Mouse (Mus musculus) myocyte (in vitro differentiated cells): ENCODE data around the gene Sppl3. TPM values are rescaled to one million over a fixed set of nuclear protein-coding genes. Genes with fewer than 3 reads are reported as not detected.

Experiments used
- H3K27me3 ChIP-seq: one replicate; pipeline ENCODE4 v1.6.1; 2011; ENCODE audit not compliant: control insufficient read depth, insufficient read depth, insufficient read length
- H3K36me3 ChIP-seq: one replicate; pipeline ENCODE4 v1.6.1; 2011; ENCODE audit not compliant: control insufficient read depth, insufficient read depth
- H3K4me2 ChIP-seq: one replicate; pipeline ENCODE4 v1.6.1; 2011; ENCODE audit warnings: low read depth, control low read depth
- H3K4me3 ChIP-seq: one replicate; pipeline ENCODE4 v1.5.1; 2011; ENCODE audit warnings: mild to moderate bottlenecking, control low read depth, moderate library complexity
- H3K79me2 ChIP-seq: one replicate; pipeline ENCODE4 v1.6.1; 2011; ENCODE audit not compliant: control insufficient read depth, insufficient read depth
- H3ac ChIP-seq: one replicate; pipeline ENCODE4 v1.6.1; 2011; ENCODE audit not compliant: control insufficient read depth, insufficient read length
- CEBPB ChIP-seq: IDR thresholded peaks from 2 replicates; pipeline ENCODE4 v1.6.1; 2011; ENCODE audit warnings: mild to moderate bottlenecking, moderate library complexity; ENCODE audit not compliant: poor library complexity, insufficient read depth, severe bottlenecking
- E2F4 ChIP-seq: IDR thresholded peaks from one replicate; pipeline ENCODE4 v1.6.1; 2011; ENCODE audit warnings: mild to moderate bottlenecking, control low read depth, moderate library complexity; ENCODE audit not compliant: insufficient read depth
- MAX ChIP-seq: IDR thresholded peaks from one replicate; pipeline ENCODE4 v1.6.1; 2011; ENCODE audit warnings: low read depth, mild to moderate bottlenecking, control low read depth
- MYOD1 ChIP-seq, 3 experiments: IDR thresholded peaks; one replicate each; pipeline ENCODE4 v1.6.1; 2011; ENCODE audit warnings: control low read depth in 2 of 3, low read depth in 2 of 3, mild to moderate bottlenecking in 2 of 3, moderate library complexity in 1 of 3; ENCODE audit not compliant: insufficient read length in 2 of 3, control insufficient read depth in 1 of 3
- MYOG ChIP-seq, 3 experiments: IDR thresholded peaks; one replicate each; pipeline ENCODE4 v1.6.1; 2011; ENCODE audit warnings: control low read depth in 2 of 3, low read depth in 2 of 3, mild to moderate bottlenecking in 2 of 3; ENCODE audit not compliant: insufficient read length in 2 of 3, control insufficient read depth in 1 of 3, insufficient read depth in 1 of 3
- POLR2A ChIP-seq: IDR thresholded peaks from one replicate; pipeline ENCODE4 v1.6.1; 2011; ENCODE audit warnings: low read depth, mild to moderate bottlenecking, control low read depth, moderate library complexity; ENCODE audit not compliant: insufficient read length
- POLR2AphosphoS2 ChIP-seq: IDR thresholded peaks from one replicate; pipeline ENCODE4 v1.6.1; 2011; ENCODE audit warnings: low read depth, control low read depth; ENCODE audit not compliant: insufficient read length
- REST ChIP-seq: IDR thresholded peaks from one replicate; pipeline ENCODE4 v1.6.1; 2011; ENCODE audit warnings: mild to moderate bottlenecking, control low read depth, moderate library complexity; ENCODE audit not compliant: insufficient read depth, insufficient read length
- SRF ChIP-seq: IDR thresholded peaks from one replicate; pipeline ENCODE4 v1.6.1; 2011; ENCODE audit warnings: low read depth; ENCODE audit not compliant: control insufficient read depth, insufficient read length
- TCF12 ChIP-seq: IDR thresholded peaks from one replicate; pipeline ENCODE4 v1.6.1; 2011; ENCODE audit warnings: mild to moderate bottlenecking, control low read depth; ENCODE audit not compliant: poor library complexity, insufficient read depth, severe bottlenecking
- TCF3 ChIP-seq: IDR thresholded peaks from one replicate; pipeline ENCODE4 v1.6.1; 2011; ENCODE audit warnings: low read depth, control low read depth; ENCODE audit not compliant: insufficient read length
- USF1 ChIP-seq: IDR thresholded peaks from one replicate; pipeline ENCODE4 v1.6.1; 2011; ENCODE audit warnings: low read depth, mild to moderate bottlenecking, control low read depth, moderate library complexity
- polyA plus RNA-seq: library from polyadenylated mRNA; unstranded; fragments of >200 nt; fragmentation: generic; extraction: Trizol; gene quantifications from one replicate; pipeline ENCODE4 v1.2.1, GENCODE M21; 2012; ENCODE audit warnings: missing spikeins

The Sppl3 gene
- polyA plus RNA-seq, 1 experiment = 24.9 TPM

DNA sequence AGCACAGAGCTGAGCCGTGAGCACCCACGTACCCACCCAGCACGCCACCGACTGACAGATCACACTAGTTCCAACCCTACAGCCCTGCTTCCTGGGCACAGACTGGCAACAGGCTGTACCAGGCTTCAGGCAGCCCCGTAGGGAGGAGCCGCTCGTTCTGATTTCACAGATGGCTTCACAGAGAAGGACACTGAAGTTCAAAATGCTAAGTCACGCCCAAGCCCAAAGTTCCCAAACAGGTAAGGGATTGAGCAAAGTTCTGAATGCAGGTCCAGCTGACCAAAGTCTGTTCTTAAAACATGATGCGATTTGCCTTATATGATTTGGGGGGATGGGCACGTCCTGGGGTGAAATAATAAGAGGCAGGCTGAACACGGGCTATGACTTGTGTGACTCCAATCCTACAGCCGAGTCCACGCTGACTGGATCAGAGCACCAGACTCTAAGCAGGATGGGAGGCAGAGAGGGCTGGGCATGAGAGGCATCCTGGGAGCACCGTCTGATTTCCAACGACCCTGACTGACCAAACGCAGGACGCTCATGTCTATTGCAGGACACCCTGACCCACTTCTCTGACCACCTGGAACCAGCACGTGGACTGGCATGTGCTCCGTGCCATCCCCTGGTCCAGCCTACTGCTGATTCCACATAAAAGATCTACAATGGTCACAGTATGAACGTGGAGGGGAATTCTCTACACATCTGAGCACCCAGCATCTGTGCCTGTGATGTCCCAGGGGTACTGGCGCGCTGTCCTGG lies 116.7 kb downstream of the Sppl3 start:
- Histone ChIP-seq H3K79me2 (no peaks in the 10 kb centered on the region), H3ac (no peak overlapping the region), H3K4me2 (no peak overlapping the region), H3K4me3 (no peak overlapping the region), H3K36me3 (peaks cover 17% of the 10 kb centered on the region), H3K27me3 (no peaks in the 10 kb centered on the region)
- no peak for TF ChIP-seq CEBPB
- TF ChIP-seq MAX = no peak
- no peak for TF ChIP-seq TCF12
- no peak for TF ChIP-seq MYOG (IDR thresholded peaks at IDR 0.05; ENCODE audit: control insufficient read depth in 1 of 3, insufficient read depth in 1 of 3, insufficient read length in 2 of 3, low read depth in 2 of 3)
- no peak for TF ChIP-seq POLR2A
- no peak for TF ChIP-seq SRF
- TF ChIP-seq USF1 = no peak
- no peak for TF ChIP-seq MYOD1 (IDR thresholded peaks at IDR 0.05; ENCODE audit: control insufficient read depth in 1 of 3, insufficient read length in 2 of 3, low read depth in 2 of 3)
- TF ChIP-seq TCF3 = no peak
- no peak for TF ChIP-seq E2F4
- no peak for TF ChIP-seq REST

- Histone ChIP-seq H3K27me3 (no peaks in the 10 kb centered on the region), H3K36me3 (peaks cover 16% of the 10 kb centered on the region), H3K4me2 (no peak overlapping the region), H3K79me2 (peaks cover 16% of the 10 kb centered on the region), H3ac (no peak overlapping the region), H3K4me3 (no peak overlapping the region)
- no peak for TF ChIP-seq REST
- no peak for TF ChIP-seq SRF
- no peak for TF ChIP-seq USF1
- no peak for TF ChIP-seq TCF3
- no peak for TF ChIP-seq CEBPB
- TF ChIP-seq MYOD1 (IDR thresholded peaks at IDR 0.05; ENCODE audit: control insufficient read depth in 1 of 3, insufficient read length in 2 of 3, low read depth in 2 of 3) = no peak
- TF ChIP-seq POLR2A = no peak
- no peak for TF ChIP-seq TCF12
- no peak for TF ChIP-seq POLR2AphosphoS2
- TF ChIP-seq E2F4 = no peak
- no peak for TF ChIP-seq MAX
- no peak for TF ChIP-seq MYOG (IDR thresholded peaks at IDR 0.05; ENCODE audit: control insufficient read depth in 1 of 3, insufficient read depth in 1 of 3, insufficient read length in 2 of 3, low read depth in 2 of 3)
Measured at GRCm38 (mm10) chr5:115129328-115129727, 118.4 kb downstream of the Sppl3 start.

DNA sequence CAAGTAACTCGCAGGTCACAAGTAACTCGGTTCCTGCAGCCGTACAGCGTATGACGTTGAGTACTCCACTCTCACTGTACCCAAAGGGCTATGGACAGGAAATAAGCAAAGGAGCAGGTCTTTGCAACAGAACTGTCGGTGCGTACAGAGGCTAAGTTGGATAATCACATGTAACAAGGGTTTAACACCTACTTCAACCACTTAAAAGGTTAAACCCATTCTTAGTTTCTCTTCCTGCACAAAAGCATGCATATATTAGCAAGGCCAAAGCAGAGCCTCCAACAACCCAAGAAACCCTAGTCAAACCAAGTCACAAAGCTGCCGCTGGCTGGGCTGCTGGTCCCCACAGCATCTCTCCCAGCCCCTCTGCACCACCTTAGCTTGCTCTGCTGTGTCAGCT lies 121.5 kb downstream of the Sppl3 start:
- H3K79me2 ChIP-seq = peaks cover 16% of the 10 kb centered on the region

DNA sequence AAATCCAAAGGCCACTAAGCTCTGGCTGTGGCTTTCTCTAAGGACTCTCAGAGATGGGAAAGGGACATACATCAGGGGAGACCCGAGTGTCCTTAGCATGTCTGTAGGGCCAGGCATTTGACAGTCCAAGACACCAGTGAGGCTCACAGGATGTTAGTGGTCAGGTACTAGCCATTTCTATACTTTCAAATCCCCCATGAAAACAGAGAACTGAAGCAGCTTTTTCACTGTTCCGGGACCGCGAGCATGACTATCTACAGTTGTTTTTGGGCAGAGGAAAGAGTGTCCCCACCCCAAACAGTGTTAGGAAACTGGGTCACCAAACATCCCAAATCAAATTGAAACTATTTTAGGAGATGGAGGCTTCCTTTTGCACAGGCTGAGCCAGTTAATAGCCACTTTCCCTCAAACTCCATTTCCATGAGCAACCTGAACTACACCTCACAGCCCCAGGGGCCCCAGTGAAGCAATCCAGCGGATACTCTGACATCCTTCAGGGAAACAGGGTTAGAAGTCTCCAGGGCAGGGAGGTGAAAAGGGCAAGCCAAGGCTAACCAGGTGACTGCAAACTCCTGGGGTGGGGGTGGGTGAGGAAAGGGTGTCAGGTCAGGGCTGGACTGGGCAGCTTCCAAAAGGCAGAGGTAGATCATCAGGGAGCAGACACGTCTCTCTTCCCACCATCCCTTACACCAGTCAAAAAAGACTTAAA lies 122.6 kb downstream of the Sppl3 start:
- H3ac ChIP-seq = peak overlapping the region; percentile 63
- H3K4me2 ChIP-seq = peak overlapping the region; percentile 99
- TF ChIP-seq POLR2AphosphoS2 (no peak), E2F4 (no peak), REST (no peak), POLR2A (no peak), TCF12 (no peak), CEBPB (no peak), MYOD1 (IDR thresholded peaks at IDR 0.05; ENCODE audit: control insufficient read depth in 1 of 3, insufficient read length in 2 of 3, low read depth in 2 of 3) (no peak), MYOG (IDR thresholded peaks at IDR 0.05; ENCODE audit: control insufficient read depth in 1 of 3, insufficient read depth in 1 of 3, insufficient read length in 2 of 3, low read depth in 2 of 3) (no peak), SRF (no peak), TCF3 (no peak), MAX (no peak), USF1 (no peak)
- H3K27me3 ChIP-seq = no peaks in the 10 kb centered on the region
- H3K4me3 ChIP-seq = peak overlapping the region; percentile 49
- H3K36me3 ChIP-seq = peaks cover 6% of the 10 kb centered on the region
- H3K79me2 ChIP-seq = peaks cover 16% of the 10 kb centered on the region

More for the DNA sequence above, 121.5 kb downstream of the Sppl3 start:
- no peak overlapping the region for H3ac ChIP-seq
- no peak overlapping the region for H3K4me3 ChIP-seq
- H3K27me3 ChIP-seq = no peaks in the 10 kb centered on the region
- H3K36me3 ChIP-seq = peaks cover 12% of the 10 kb centered on the region
- H3K4me2 ChIP-seq = no peak overlapping the region
- TF ChIP-seq CEBPB = no peak
- TF ChIP-seq MYOD1 (IDR thresholded peaks at IDR 0.05; ENCODE audit: control insufficient read depth in 1 of 3, insufficient read length in 2 of 3, low read depth in 2 of 3) = no peak
- no peak for TF ChIP-seq MYOG (IDR thresholded peaks at IDR 0.05; ENCODE audit: control insufficient read depth in 1 of 3, insufficient read depth in 1 of 3, insufficient read length in 2 of 3, low read depth in 2 of 3)
- no peak for TF ChIP-seq SRF
- TF ChIP-seq POLR2AphosphoS2 = no peak
- no peak for TF ChIP-seq MAX
- no peak for TF ChIP-seq POLR2A
- no peak for TF ChIP-seq TCF3
- TF ChIP-seq TCF12 = no peak
- TF ChIP-seq USF1 = no peak
- no peak for TF ChIP-seq E2F4
- no peak for TF ChIP-seq REST
